Mouse (Mus musculus): Measurements from ENCODE around the gene Sag. TPM values are rescaled to one million over a fixed set of nuclear protein-coding genes. Genes with fewer than 3 reads are reported as not detected.

The Sag gene
- polyA plus RNA-seq (2014; fragmentation: Nextera tagmentation; extraction: Ambion mirVana) = 1.2 and 1.5 TPM in 2 replicates

GRCm38 (mm10) chr1:87803576-87803975 lies at the start of gene Sag:
Gene Sag (plus strand): TSS chr1:87803680.
- ATAC-seq (replicated peaks; ENCODE audit: insufficient number of reproducible peaks, low FRiP score, low TSS enrichment) = no peak
- no peak within 1 kb of the TSS for H3K27ac ChIP-seq (ENCODE audit: low read depth, low read length)
- no peaks in the 10 kb centered on the region for H3K9me3 ChIP-seq (replicated peaks; ENCODE audit: control insufficient read depth, low read length)
- H3K4me1 ChIP-seq (ENCODE audit: control insufficient read depth, insufficient read depth, low read length) = peaks cover 6% of the 10 kb centered on the region; the same call in 1 of the 2 replicates
- no peak within 1 kb of the TSS for H3K9ac ChIP-seq (ENCODE audit: low read depth, low read length)
- WGBS (ENCODE audit: insufficient replicate concordance) = 59% methylated on average over 6 of the region's 6 CpGs
- no peaks in the 10 kb centered on the region for H3K36me3 ChIP-seq (ENCODE audit: control insufficient read depth, insufficient read depth, low read length)
- H3K4me3 ChIP-seq (ENCODE audit: low read depth, low read length) = no peak within 1 kb of the TSS
- H3K27me3 ChIP-seq (ENCODE audit: control insufficient read depth, insufficient read depth, low read length) = no peaks in the 10 kb centered on the region; the same call in 1 of the 2 replicates
- no peak within 1 kb of the TSS for H3K4me2 ChIP-seq

DNA sequence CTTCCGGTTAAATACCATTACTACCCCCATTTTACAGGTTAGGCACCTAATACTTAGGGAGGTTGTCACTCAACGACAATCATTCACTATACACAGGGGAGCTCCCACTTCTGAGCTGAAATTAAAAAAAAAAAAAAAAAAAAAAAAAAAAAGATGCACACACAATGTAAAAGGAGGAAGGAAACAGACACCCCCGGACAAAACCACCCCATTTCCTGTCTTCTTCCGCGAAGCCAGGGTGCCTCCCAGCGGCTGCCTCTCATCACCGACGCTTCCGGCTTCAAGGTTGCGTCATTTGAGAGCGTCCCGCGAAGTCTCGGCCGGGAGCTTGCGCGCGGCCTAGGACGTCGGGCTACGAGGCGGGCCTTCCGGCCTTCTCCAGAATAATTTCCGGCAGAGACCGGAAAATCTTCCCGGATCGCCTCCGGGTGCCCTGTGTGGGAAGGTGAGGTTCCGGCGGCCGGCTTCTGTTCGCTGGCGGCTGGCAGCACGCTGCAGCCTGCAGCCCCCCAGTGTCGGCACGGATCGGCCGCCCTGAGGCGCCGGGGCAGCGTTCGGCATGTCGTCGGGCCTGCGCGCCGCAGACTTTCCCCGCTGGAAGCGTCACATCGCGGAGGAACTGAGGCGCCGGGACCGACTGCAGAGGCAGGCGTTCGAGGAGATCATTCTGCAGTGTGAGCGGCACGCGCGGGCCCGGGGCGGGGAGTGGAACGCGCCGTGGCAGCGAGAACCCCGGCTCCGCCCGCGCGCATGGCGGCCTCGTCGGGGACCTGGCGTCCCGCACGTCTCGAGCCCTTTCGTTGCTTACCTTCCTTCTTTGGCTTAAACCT lies 47.6 kb upstream of the Sag start, which contains the start of gene Atg16l1:
Gene Atg16l1, plus strand, starts transcription at position 230 of the 830 bp plus-strand sequence.
- H3K27me3 ChIP-seq (ENCODE audit: control insufficient read depth, insufficient read depth, low read length) = no peaks in the 10 kb centered on the region
- peak within 1 kb of the TSS; percentile 98 for H3K9ac ChIP-seq (ENCODE audit: low read depth, low read length)
- peaks cover 4% of the 10 kb centered on the region; the same call in 1 of the 2 replicates for H3K36me3 ChIP-seq (ENCODE audit: control insufficient read depth, insufficient read depth, low read length)
- WGBS (ENCODE audit: insufficient replicate concordance) = under 1% methylated on average over 79 of the region's 79 CpGs
- peak within 1 kb of the TSS; percentile 100 for H3K4me3 ChIP-seq (ENCODE audit: low read depth, low read length)
- peak within 1 kb of the TSS; percentile 85 for H3K4me2 ChIP-seq
- peaks cover 8% of the 10 kb centered on the region; the same call in 1 of the 2 replicates for H3K4me1 ChIP-seq (ENCODE audit: control insufficient read depth, insufficient read depth, low read length)
- no peaks in the 10 kb centered on the region for H3K9me3 ChIP-seq (replicated peaks; ENCODE audit: control insufficient read depth, low read length)
- ATAC-seq (replicated peaks; ENCODE audit: insufficient number of reproducible peaks, low FRiP score, low TSS enrichment) = peak; percentile 97
- H3K27ac ChIP-seq (ENCODE audit: low read depth, low read length) = peak within 1 kb of the TSS; percentile 93

GRCm38 (mm10) chr1:87763821-87764220 lies 39.7 kb upstream of the Sag start:
- Histone ChIP-seq H3K9ac (ENCODE audit: low read depth, low read length) (no peak overlapping the region), H3K9me3 (replicated peaks; ENCODE audit: control insufficient read depth, low read length) (no peaks in the 10 kb centered on the region), H3K4me2 (no peak overlapping the region), H3K4me1 (ENCODE audit: control insufficient read depth, insufficient read depth, low read length) (no peaks in the 10 kb centered on the region), H3K4me3 (ENCODE audit: low read depth, low read length) (no peak overlapping the region), H3K36me3 (ENCODE audit: control insufficient read depth, insufficient read depth, low read length) (peaks cover 28% of the 10 kb centered on the region), H3K27me3 (ENCODE audit: control insufficient read depth, insufficient read depth, low read length) (no peaks in the 10 kb centered on the region), H3K27ac (ENCODE audit: low read depth, low read length) (no peak overlapping the region)
- no peak for ATAC-seq (replicated peaks; ENCODE audit: insufficient number of reproducible peaks, low FRiP score, low TSS enrichment)
- 85% methylated on average over 3 of the region's 3 CpGs for WGBS (ENCODE audit: insufficient replicate concordance)

DNA sequence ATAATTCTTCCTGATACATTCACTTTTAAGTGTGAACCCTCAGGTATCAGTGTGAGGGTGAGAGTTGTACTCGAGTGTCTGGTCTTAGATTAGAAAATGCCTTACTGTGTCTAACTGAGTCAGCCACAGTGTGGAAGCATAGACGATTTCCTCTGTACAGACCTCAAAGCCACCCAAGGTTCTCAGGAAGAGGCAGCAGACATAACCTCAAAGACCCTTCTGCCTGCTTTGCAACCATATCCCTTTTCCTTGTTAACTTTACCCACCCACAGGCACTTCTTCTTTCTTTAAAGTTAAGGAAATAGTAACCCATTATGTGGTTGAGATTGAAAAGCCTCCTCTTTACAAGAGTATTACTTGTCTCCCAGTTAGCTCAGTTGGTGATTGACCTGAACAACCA lies 37.7 kb upstream of the Sag start:
- no peak for ATAC-seq (replicated peaks; ENCODE audit: insufficient number of reproducible peaks, low FRiP score, low TSS enrichment)
- H3K4me2 ChIP-seq = no peak overlapping the region
- H3K4me1 ChIP-seq (ENCODE audit: control insufficient read depth, insufficient read depth, low read length) = no peaks in the 10 kb centered on the region
- peaks cover 24% of the 10 kb centered on the region for H3K36me3 ChIP-seq (ENCODE audit: control insufficient read depth, insufficient read depth, low read length)
- H3K4me3 ChIP-seq (ENCODE audit: low read depth, low read length) = no peak overlapping the region
- no peak overlapping the region for H3K27ac ChIP-seq (ENCODE audit: low read depth, low read length)
- 81% methylated on average over 2 of the region's 2 CpGs for WGBS (ENCODE audit: insufficient replicate concordance)
- no peaks in the 10 kb centered on the region for H3K27me3 ChIP-seq (ENCODE audit: control insufficient read depth, insufficient read depth, low read length)
- no peaks in the 10 kb centered on the region for H3K9me3 ChIP-seq (replicated peaks; ENCODE audit: control insufficient read depth, low read length)
- no peak overlapping the region for H3K9ac ChIP-seq (ENCODE audit: low read depth, low read length)

DNA sequence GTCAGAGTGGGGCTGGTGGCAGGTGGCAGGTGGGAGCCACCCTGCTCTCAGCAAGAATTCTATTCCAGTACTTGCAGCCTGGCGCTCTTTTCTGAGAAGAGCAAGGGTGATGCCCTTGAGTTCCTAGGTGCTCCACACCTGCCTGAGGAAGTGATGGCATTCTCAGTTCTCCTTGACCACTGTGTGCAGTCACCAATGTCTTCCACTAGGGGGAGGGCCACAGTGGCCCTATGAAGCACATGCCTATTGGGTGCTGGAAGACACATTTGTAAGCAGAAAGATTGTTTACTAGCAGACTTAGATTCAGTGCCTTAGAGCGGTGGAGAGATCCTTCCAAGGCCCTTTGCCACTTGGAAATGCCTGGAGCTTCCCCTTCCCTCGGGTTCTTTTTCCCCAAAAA lies 37.2 kb upstream of the Sag start:
- no peaks in the 10 kb centered on the region for H3K4me1 ChIP-seq (ENCODE audit: control insufficient read depth, insufficient read depth, low read length)
- 95% methylated on average over 3 of the region's 3 CpGs for WGBS (ENCODE audit: insufficient replicate concordance)
- H3K4me3 ChIP-seq (ENCODE audit: low read depth, low read length) = no peak overlapping the region
- no peak for ATAC-seq (replicated peaks; ENCODE audit: insufficient number of reproducible peaks, low FRiP score, low TSS enrichment)
- no peak overlapping the region for H3K9ac ChIP-seq (ENCODE audit: low read depth, low read length)
- no peak overlapping the region for H3K27ac ChIP-seq (ENCODE audit: low read depth, low read length)
- H3K27me3 ChIP-seq (ENCODE audit: control insufficient read depth, insufficient read depth, low read length) = no peaks in the 10 kb centered on the region
- H3K4me2 ChIP-seq = no peak overlapping the region
- peaks cover 24% of the 10 kb centered on the region for H3K36me3 ChIP-seq (ENCODE audit: control insufficient read depth, insufficient read depth, low read length)
- H3K9me3 ChIP-seq (replicated peaks; ENCODE audit: control insufficient read depth, low read length) = no peaks in the 10 kb centered on the region

GRCm38 (mm10) chr1:87769263-87769662 lies 34.2 kb upstream of the Sag start:
- Histone ChIP-seq H3K27ac (ENCODE audit: low read depth, low read length) (no peak overlapping the region), H3K9me3 (replicated peaks; ENCODE audit: control insufficient read depth, low read length) (no peaks in the 10 kb centered on the region), H3K4me3 (ENCODE audit: low read depth, low read length) (no peak overlapping the region), H3K9ac (ENCODE audit: low read depth, low read length) (no peak overlapping the region), H3K4me1 (ENCODE audit: control insufficient read depth, insufficient read depth, low read length) (no peaks in the 10 kb centered on the region), H3K4me2 (no peak overlapping the region), H3K36me3 (ENCODE audit: control insufficient read depth, insufficient read depth, low read length) (peaks cover 38% of the 10 kb centered on the region), H3K27me3 (ENCODE audit: control insufficient read depth, insufficient read depth, low read length) (no peaks in the 10 kb centered on the region)
- no peak for ATAC-seq (replicated peaks; ENCODE audit: insufficient number of reproducible peaks, low FRiP score, low TSS enrichment)
- WGBS (ENCODE audit: insufficient replicate concordance) = 89% methylated on average over 2 of the region's 2 CpGs

DNA sequence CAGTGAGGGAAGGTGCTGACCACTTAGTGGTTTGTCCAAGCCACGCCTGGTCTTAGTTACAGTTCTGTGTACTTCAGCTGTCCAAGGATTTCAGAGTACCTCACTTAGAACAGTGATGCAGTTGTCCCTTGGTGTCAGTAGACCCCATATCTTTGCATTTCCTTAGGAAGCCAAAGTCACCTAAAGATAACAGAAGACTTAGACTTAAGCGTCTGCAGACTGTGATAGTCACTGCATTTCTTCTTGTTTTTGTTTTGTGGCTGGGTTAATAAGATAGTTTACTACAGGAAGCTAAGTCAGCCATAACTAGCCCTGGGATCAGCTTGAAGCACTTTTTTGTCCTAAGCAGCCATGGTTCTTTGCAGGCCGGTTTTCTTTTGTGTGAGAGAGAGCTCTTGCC lies 33.0 kb upstream of the Sag start:
- peaks cover 39% of the 10 kb centered on the region for H3K36me3 ChIP-seq (ENCODE audit: control insufficient read depth, insufficient read depth, low read length)
- H3K4me3 ChIP-seq (ENCODE audit: low read depth, low read length) = no peak overlapping the region
- no peaks in the 10 kb centered on the region for H3K4me1 ChIP-seq (ENCODE audit: control insufficient read depth, insufficient read depth, low read length)
- no peak overlapping the region for H3K4me2 ChIP-seq
- H3K27ac ChIP-seq (ENCODE audit: low read depth, low read length) = no peak overlapping the region
- no peaks in the 10 kb centered on the region for H3K9me3 ChIP-seq (replicated peaks; ENCODE audit: control insufficient read depth, low read length)
- H3K27me3 ChIP-seq (ENCODE audit: control insufficient read depth, insufficient read depth, low read length) = no peaks in the 10 kb centered on the region
- 73% methylated on average over 3 of the region's 3 CpGs for WGBS (ENCODE audit: insufficient replicate concordance)
- H3K9ac ChIP-seq (ENCODE audit: low read depth, low read length) = no peak overlapping the region
- no peak for ATAC-seq (replicated peaks; ENCODE audit: insufficient number of reproducible peaks, low FRiP score, low TSS enrichment)

GRCm38 (mm10) chr1:87771724-87772123 lies 31.8 kb upstream of the Sag start:
- WGBS (ENCODE audit: insufficient replicate concordance) = 87% methylated on average over 3 of the region's 3 CpGs
- no peak for ATAC-seq (replicated peaks; ENCODE audit: insufficient number of reproducible peaks, low FRiP score, low TSS enrichment)
- H3K27me3 ChIP-seq (ENCODE audit: control insufficient read depth, insufficient read depth, low read length) = no peaks in the 10 kb centered on the region

GRCm38 (mm10) chr1:87773336-87773735 lies 30.1 kb upstream of the Sag start:
- WGBS (ENCODE audit: insufficient replicate concordance) = 87% methylated on average over 2 of the region's 2 CpGs
- H3K4me2 ChIP-seq = no peak overlapping the region

More at GRCm38 (mm10) chr1:87771724-87772123, 31.8 kb upstream of the Sag start:
- Histone ChIP-seq H3K4me1 (ENCODE audit: control insufficient read depth, insufficient read depth, low read length) (no peaks in the 10 kb centered on the region), H3K9ac (ENCODE audit: low read depth, low read length) (no peak overlapping the region), H3K9me3 (replicated peaks; ENCODE audit: control insufficient read depth, low read length) (no peaks in the 10 kb centered on the region), H3K36me3 (ENCODE audit: control insufficient read depth, insufficient read depth, low read length) (peaks cover 41% of the 10 kb centered on the region), H3K4me3 (ENCODE audit: low read depth, low read length) (no peak overlapping the region), H3K4me2 (no peak overlapping the region), H3K27ac (ENCODE audit: low read depth, low read length) (no peak overlapping the region)

More at GRCm38 (mm10) chr1:87773336-87773735, 30.1 kb upstream of the Sag start:
- Histone ChIP-seq H3K27ac (ENCODE audit: low read depth, low read length) (no peak overlapping the region), H3K4me1 (ENCODE audit: control insufficient read depth, insufficient read depth, low read length) (no peaks in the 10 kb centered on the region), H3K9me3 (replicated peaks; ENCODE audit: control insufficient read depth, low read length) (no peaks in the 10 kb centered on the region), H3K9ac (ENCODE audit: low read depth, low read length) (no peak overlapping the region), H3K27me3 (ENCODE audit: control insufficient read depth, insufficient read depth, low read length) (no peaks in the 10 kb centered on the region), H3K36me3 (ENCODE audit: control insufficient read depth, insufficient read depth, low read length) (peaks cover 48% of the 10 kb centered on the region), H3K4me3 (ENCODE audit: low read depth, low read length) (no peak overlapping the region)
- ATAC-seq (replicated peaks; ENCODE audit: insufficient number of reproducible peaks, low FRiP score, low TSS enrichment) = no peak

Data from heart, embryonic 11.5 days (tissue).